Mouse (Mus musculus): ENCODE results near the gene Pou2f2. TPM values are rescaled to one million over a fixed set of nuclear protein-coding genes. Genes with fewer than 3 reads are reported as not detected.

The Pou2f2 gene
- 40.6 and 46.7 TPM in 2 replicates for polyA plus RNA-seq (2014; fragmentation: Nextera tagmentation; extraction: Ambion mirVana)

- WGBS: under 1% methylated on average over 49 of the region's 56 CpGs
- DNase-seq: peak; percentile 96
- H3K27me3 ChIP-seq (ENCODE audit: control insufficient read depth, insufficient read depth, low read length): peaks cover 20% of the 10 kb centered on the region
These were observed at the start of gene Pou2f2 for GRCm38 (mm10) chr7:25179606-25180161. Pou2f2 (minus strand) TSS chr7:25179726.

GRCm38 (mm10) chr7:25227523-25228300 lies 48.2 kb upstream of the Pou2f2 start:
- H3K4me2 ChIP-seq (ENCODE audit: low read length): no peak overlapping the region
- ATAC-seq (ENCODE audit: low FRiP score, low TSS enrichment) (no peak), DNase-seq (no peak)
- no peak overlapping the region for H3K9ac ChIP-seq (replicated peaks; ENCODE audit: low read length)
- WGBS: 96% methylated on average over 1 of the region's 1 CpGs
- H3K27me3 ChIP-seq (ENCODE audit: control insufficient read depth, insufficient read depth, low read length): no peaks in the 10 kb centered on the region
- no peak overlapping the region for H3K27ac ChIP-seq (replicated peaks; ENCODE audit: low read depth, low read length)
- no peak overlapping the region for H3K4me3 ChIP-seq (replicated peaks; ENCODE audit: low read depth, low read length)
- no peaks in the 10 kb centered on the region for H3K4me1 ChIP-seq (ENCODE audit: control insufficient read depth, insufficient read depth, low read length)
- H3K9me3 ChIP-seq (ENCODE audit: control insufficient read depth, low read length): no peaks in the 10 kb centered on the region
- peaks cover 91% of the 10 kb centered on the region for H3K36me3 ChIP-seq (ENCODE audit: control insufficient read depth, insufficient read depth, low read length)

More at GRCm38 (mm10) chr7:25179606-25180161, at the start of gene Pou2f2:
- peak within 1 kb of the TSS; percentile 99 for H3K27ac ChIP-seq (replicated peaks; ENCODE audit: low read depth, low read length)
- peak within 1 kb of the TSS; percentile 81 for H3K4me3 ChIP-seq (replicated peaks; ENCODE audit: low read depth, low read length)
- peak; percentile 92 for ATAC-seq (ENCODE audit: low FRiP score, low TSS enrichment)
- H3K4me2 ChIP-seq (ENCODE audit: low read length): peak within 1 kb of the TSS; percentile 92
- peak within 1 kb of the TSS; percentile 99 for H3K9ac ChIP-seq (replicated peaks; ENCODE audit: low read length)
- H3K9me3 ChIP-seq (ENCODE audit: control insufficient read depth, low read length): no peaks in the 10 kb centered on the region
- H3K4me1 ChIP-seq (ENCODE audit: control insufficient read depth, insufficient read depth, low read length): peaks cover 36% of the 10 kb centered on the region
- H3K36me3 ChIP-seq (ENCODE audit: control insufficient read depth, insufficient read depth, low read length): no peaks in the 10 kb centered on the region

GRCm38 (mm10) chr7:25222275-25222967 lies 42.9 kb upstream of the Pou2f2 start:
- H3K4me3 ChIP-seq (replicated peaks; ENCODE audit: low read depth, low read length): peak overlapping the region; percentile 71
- no peaks in the 10 kb centered on the region for H3K9me3 ChIP-seq (ENCODE audit: control insufficient read depth, low read length)
- H3K36me3 ChIP-seq (ENCODE audit: control insufficient read depth, insufficient read depth, low read length): peaks cover 39% of the 10 kb centered on the region
- ATAC-seq (ENCODE audit: low FRiP score, low TSS enrichment) (no peak), DNase-seq (no peak)
- H3K27ac ChIP-seq (replicated peaks; ENCODE audit: low read depth, low read length): no peak overlapping the region
- H3K9ac ChIP-seq (replicated peaks; ENCODE audit: low read length): no peak overlapping the region; the same call in 1 of the 2 replicates
- H3K27me3 ChIP-seq (ENCODE audit: control insufficient read depth, insufficient read depth, low read length): no peaks in the 10 kb centered on the region
- H3K4me1 ChIP-seq (ENCODE audit: control insufficient read depth, insufficient read depth, low read length): peaks cover 26% of the 10 kb centered on the region
- 87% methylated on average over 10 of the region's 10 CpGs for WGBS
- H3K4me2 ChIP-seq (ENCODE audit: low read length): peak overlapping the region; percentile 89

- peak within 1 kb of the TSS; percentile 87 for H3K27ac ChIP-seq (replicated peaks; ENCODE audit: low read depth, low read length)
- peak within 1 kb of the TSS; percentile 73 for H3K9ac ChIP-seq (replicated peaks; ENCODE audit: low read length)
- H3K4me3 ChIP-seq (replicated peaks; ENCODE audit: low read depth, low read length): peak within 1 kb of the TSS; percentile 71
- no peaks in the 10 kb centered on the region for H3K9me3 ChIP-seq (ENCODE audit: control insufficient read depth, low read length)
- peaks cover 35% of the 10 kb centered on the region for H3K36me3 ChIP-seq (ENCODE audit: control insufficient read depth, insufficient read depth, low read length)
- WGBS: under 1% methylated on average over 45 of the region's 45 CpGs
- H3K27me3 ChIP-seq (ENCODE audit: control insufficient read depth, insufficient read depth, low read length): no peaks in the 10 kb centered on the region
- H3K4me2 ChIP-seq (ENCODE audit: low read length): peak within 1 kb of the TSS; percentile 89
- DNase-seq: peak; percentile 100
- peaks cover 26% of the 10 kb centered on the region for H3K4me1 ChIP-seq (ENCODE audit: control insufficient read depth, insufficient read depth, low read length)
- peak; percentile 95 for ATAC-seq (ENCODE audit: low FRiP score, low TSS enrichment)
These were observed 41.8 kb upstream of the Pou2f2 start, which contains the start of gene Zfp526 for GRCm38 (mm10) chr7:25221102-25221883. Zfp526 (plus strand) TSS chr7:25221425.

- Histone ChIP-seq H3K4me1 (ENCODE audit: control insufficient read depth, insufficient read depth, low read length) (peaks cover 26% of the 10 kb centered on the region), H3K27me3 (ENCODE audit: control insufficient read depth, insufficient read depth, low read length) (no peaks in the 10 kb centered on the region), H3K4me3 (replicated peaks; ENCODE audit: low read depth, low read length) (peak within 1 kb of the TSS; percentile 71), H3K36me3 (ENCODE audit: control insufficient read depth, insufficient read depth, low read length) (peaks cover 29% of the 10 kb centered on the region), H3K4me2 (ENCODE audit: low read length) (peak within 1 kb of the TSS; percentile 89), H3K27ac (replicated peaks; ENCODE audit: low read depth, low read length) (peak within 1 kb of the TSS; percentile 87), H3K9ac (replicated peaks; ENCODE audit: low read length) (peak within 1 kb of the TSS; percentile 73), H3K9me3 (ENCODE audit: control insufficient read depth, low read length) (no peaks in the 10 kb centered on the region)
- WGBS: 10% methylated on average over 20 of the region's 20 CpGs
- ATAC-seq (ENCODE audit: low FRiP score, low TSS enrichment) (no peak), DNase-seq (peak; percentile 17)
These were observed 41.1 kb upstream of the Pou2f2 start, which contains the start of gene Dedd2 for GRCm38 (mm10) chr7:25220457-25221101. Dedd2 (minus strand) TSS chr7:25220615.

GRCm38 (mm10) chr7:25219756-25220456 lies 40.4 kb upstream of the Pou2f2 start:
- peak overlapping the region; percentile 71 for H3K4me3 ChIP-seq (replicated peaks; ENCODE audit: low read depth, low read length)
- peaks cover 28% of the 10 kb centered on the region for H3K36me3 ChIP-seq (ENCODE audit: control insufficient read depth, insufficient read depth, low read length)
- H3K27me3 ChIP-seq (ENCODE audit: control insufficient read depth, insufficient read depth, low read length): no peaks in the 10 kb centered on the region
- H3K27ac ChIP-seq (replicated peaks; ENCODE audit: low read depth, low read length): peak overlapping the region; percentile 56
- peak overlapping the region; percentile 89 for H3K4me2 ChIP-seq (ENCODE audit: low read length)
- WGBS: 2% methylated on average over 31 of the region's 31 CpGs
- ATAC-seq (ENCODE audit: low FRiP score, low TSS enrichment): peak; percentile 77
- H3K4me1 ChIP-seq (ENCODE audit: control insufficient read depth, insufficient read depth, low read length): peaks cover 26% of the 10 kb centered on the region
- H3K9me3 ChIP-seq (ENCODE audit: control insufficient read depth, low read length): no peaks in the 10 kb centered on the region
- DNase-seq: peak; percentile 97
- H3K9ac ChIP-seq (replicated peaks; ENCODE audit: low read length): peak overlapping the region; percentile 73

GRCm38 (mm10) chr7:25219416-25219750 lies 39.9 kb upstream of the Pou2f2 start:
- Histone ChIP-seq H3K4me3 (replicated peaks; ENCODE audit: low read depth, low read length) (peak overlapping the region; percentile 71), H3K4me1 (ENCODE audit: control insufficient read depth, insufficient read depth, low read length) (peaks cover 26% of the 10 kb centered on the region), H3K36me3 (ENCODE audit: control insufficient read depth, insufficient read depth, low read length) (peaks cover 26% of the 10 kb centered on the region), H3K27ac (replicated peaks; ENCODE audit: low read depth, low read length) (peak overlapping the region; percentile 55; the same call in 1 of the 2 replicates), H3K9ac (replicated peaks; ENCODE audit: low read length) (peak overlapping the region; percentile 73), H3K9me3 (ENCODE audit: control insufficient read depth, low read length) (no peaks in the 10 kb centered on the region), H3K4me2 (ENCODE audit: low read length) (peak overlapping the region; percentile 89), H3K27me3 (ENCODE audit: control insufficient read depth, insufficient read depth, low read length) (no peaks in the 10 kb centered on the region)
- WGBS: under 1% methylated on average over 16 of the region's 16 CpGs
- DNase-seq (no peak), ATAC-seq (ENCODE audit: low FRiP score, low TSS enrichment) (peak; percentile 26)
